Mouse (Mus musculus) layer of hippocampus, adult 11-12 months (tissue): ENCODE measurements around the gene Spsb1.

ENCODE experiments used
- DNase-seq: peaks from one replicate; pipeline ENCODE4 v3.0.0; 2022; ENCODE audit warnings: low spot score

Spsb1 gene

DNA sequence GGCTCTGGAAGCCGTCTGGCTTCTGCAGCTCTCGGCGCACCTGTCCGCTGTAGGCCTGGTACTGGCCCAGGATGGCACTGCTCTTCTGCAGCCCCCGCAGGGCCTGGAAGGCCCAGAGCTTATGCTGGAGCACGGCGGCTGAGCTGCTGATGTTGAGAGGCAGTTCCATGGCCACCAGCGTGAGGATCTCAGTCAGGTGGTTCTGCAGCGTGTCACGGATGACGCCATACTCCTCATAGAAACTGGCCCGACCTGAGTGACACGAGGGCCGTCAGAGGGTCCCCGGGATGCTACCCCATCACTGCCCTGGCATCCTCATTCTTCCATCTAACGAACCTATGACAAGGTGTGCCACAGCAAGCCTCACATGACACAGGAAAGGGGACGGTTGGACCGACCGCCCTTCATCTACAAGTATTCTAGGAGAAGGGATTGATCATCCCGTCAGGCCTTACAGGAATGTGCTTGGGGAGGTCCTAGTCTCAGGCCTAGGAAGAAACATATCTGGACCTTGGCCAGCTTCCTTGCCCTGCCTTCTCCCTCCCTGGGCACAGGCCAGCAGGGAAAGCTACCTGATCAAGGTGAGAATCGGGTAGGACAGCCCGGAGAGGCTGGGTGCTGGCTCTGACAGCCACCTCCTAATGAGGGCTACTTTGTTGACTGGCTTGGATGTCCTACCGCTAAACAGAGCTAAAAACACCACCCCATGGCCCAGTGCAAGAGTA is 29.2 kb upstream of the Spsb1 start:
- DNase-seq: no peak

GRCm38 (mm10) chr4:149982154-149982553 is 27.3 kb upstream of the Spsb1 start:
- DNase-seq: no peak

DNA sequence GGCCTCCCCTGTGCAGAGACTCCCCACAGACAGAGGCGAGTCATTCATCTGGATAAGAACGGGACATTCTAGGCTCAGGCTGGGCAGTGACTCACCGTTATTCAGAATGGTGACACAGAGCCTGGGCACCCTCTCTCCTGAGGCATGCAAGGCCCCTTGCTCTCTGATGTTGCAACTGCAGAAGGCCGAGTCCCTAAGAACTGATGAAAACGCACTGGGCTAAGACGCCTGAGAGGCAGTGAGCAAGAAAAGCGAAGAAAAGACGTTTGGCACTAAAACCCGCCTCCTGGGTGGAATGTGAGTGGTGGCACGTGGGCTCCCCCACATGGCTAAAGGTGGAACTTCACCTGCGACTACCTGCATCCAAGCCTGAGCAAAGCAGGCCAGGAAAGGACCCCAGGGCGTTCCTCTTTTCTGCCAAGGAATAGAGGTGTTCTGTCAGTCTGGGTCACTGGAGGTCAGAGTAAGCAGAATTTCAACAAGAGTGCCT is 25.0 kb upstream of the Spsb1 start:
- peak; percentile 92 for DNase-seq

DNA sequence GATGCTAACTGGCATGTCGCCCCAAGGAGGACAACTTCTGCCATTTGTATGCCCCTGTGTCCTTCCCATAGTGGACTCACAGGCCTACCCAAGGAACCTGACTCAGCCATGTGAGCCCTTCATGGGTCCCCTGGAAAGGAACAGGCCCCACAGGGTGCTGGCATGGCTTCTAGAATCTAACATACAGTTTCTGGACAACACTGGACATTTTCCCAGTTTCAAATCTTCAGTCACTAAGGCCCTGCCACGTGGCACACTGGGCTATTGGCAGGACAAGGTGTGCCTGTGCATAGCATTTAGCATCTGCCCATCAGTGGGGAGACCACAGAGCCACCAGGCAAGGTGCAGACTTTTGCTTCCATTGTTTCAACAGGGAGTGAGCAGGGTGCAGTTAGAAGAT is 24.0 kb upstream of the Spsb1 start:
- no peak for DNase-seq

DNA sequence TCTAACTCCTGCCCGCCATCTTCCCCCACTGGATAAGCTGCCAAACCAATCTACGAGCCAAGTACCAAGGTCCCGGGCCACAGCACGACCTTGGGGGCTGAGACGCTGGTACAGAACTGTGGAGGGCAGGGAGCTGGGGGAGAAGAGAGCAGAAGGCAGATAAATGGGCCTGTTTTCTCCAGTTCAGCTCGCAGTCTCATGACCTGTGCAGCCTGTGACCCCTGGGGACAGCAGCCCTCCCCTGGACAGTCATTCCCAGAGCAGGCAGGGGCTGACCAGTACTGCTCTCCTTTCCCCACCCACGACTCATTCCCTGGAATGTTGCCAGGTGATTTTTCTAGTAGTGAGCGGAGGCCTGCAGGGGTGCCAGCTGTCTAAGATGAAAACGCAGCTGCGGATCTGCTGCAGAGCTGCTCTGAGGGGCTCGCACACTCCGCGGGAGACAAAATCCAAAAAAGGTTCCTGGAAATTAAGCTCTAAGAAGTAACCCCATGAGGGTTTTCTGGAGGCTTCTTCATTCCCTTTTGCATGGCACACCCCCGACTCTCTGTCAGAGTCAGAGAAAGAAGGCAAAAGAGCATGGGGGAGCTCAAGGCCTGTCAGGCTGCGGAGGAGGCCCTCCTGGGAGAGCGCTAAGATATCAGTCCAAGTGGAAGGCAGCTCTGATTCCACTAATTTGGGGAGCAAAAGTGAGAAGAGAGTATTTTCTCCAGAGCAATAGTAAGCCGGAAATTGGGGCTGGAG is 23.1 kb upstream of the Spsb1 start:
- DNase-seq: no peak

- DNase-seq: no peak
Observed at GRCm38 (mm10) chr4:149977181-149977580, 22.3 kb upstream of the Spsb1 start.

DNA sequence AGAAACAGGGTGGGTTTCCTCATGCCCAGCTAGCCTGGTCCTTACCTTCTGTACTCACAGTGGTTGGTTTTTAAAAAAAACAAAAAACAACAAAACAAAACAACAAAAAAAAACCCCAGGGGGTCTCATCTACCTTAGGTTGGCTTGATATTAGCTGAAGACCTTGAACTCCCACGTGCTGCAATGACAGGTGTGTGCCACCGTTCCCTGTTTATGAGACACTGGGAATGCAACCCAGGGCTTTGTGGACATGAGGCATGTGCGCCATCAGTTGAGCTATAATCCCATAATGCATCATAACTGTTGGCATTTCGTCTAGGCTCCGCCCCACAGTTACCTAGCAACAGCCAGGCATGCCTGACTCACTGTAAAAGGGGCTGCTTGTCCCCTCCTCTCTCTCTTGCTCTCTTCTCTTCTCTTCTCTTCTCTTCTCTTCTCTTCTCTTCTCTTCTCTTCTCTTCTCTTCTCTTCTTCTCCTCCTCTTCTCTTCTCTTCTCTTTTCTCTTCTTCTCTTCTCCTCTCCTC is 20.9 kb upstream of the Spsb1 start:
- no peak for DNase-seq

DNA sequence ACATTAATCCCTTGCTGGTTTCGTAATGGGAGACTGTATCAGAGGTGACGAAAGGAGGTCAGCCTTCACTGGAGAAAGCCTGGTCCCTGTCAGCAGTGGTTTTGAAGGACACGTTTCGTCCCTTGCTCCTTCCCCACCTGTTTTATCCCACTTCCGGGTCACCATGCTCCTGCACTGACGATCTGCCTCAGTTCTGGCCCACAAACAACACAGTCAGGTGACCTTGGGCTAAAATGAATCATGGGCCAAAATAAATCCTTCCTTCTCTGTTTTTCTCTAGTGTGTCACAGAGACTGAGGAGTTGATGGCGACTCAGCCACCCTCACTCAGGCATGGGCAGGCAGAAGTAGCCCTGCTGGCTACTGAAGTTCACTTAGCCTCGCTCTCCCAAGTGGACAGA is 20.4 kb upstream of the Spsb1 start:
- DNase-seq: no peak

- no peak for DNase-seq
Observed at GRCm38 (mm10) chr4:149971393-149971792, 16.6 kb upstream of the Spsb1 start.

GRCm38 (mm10) chr4:149968526-149968925 is 13.7 kb upstream of the Spsb1 start:
- no peak for DNase-seq

DNA sequence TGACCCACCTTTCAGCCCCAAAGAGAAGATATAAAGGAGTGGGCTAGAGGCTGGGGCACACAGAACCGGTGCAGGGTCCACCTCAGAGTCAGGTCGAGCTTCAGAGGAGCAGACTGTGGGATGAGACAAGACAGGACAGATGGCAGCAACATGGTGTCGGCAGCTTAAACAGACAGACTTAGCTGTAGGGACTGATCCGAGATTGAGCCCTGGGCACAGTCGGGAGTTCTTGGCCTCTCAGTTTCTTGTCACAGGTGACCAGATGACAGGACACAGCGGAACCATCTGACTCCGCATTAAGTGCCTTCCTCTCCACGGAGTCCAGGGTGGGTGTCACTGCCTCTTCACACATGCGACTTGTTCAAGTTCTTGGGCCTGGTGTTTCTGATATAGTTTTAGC is 12.1 kb upstream of the Spsb1 start:
- DNase-seq: no peak

GRCm38 (mm10) chr4:149966252-149966651 is 11.4 kb upstream of the Spsb1 start:
- DNase-seq: no peak

GRCm38 (mm10) chr4:149965672-149966071 is 10.8 kb upstream of the Spsb1 start:
- DNase-seq: no peak

DNA sequence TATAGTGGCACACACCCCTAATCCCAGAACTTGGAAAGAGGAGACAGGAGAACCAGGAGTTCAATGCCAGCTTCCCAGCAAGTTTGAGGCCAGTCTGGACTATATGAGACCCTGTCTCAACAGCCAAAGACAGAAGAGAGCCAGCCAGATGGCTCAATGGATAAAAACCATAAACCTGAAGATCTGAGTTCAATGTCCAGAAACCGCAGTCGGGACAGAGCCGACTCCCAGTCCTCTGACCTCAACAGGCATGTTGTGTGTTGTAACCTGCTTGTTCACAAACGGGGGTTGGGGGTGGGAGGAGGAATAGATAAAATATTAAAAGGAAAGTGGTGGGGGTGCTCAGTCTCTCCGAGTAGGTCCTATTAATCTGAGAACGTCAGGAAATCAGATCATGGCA is 10.4 kb upstream of the Spsb1 start:
- DNase-seq: no peak

DNA sequence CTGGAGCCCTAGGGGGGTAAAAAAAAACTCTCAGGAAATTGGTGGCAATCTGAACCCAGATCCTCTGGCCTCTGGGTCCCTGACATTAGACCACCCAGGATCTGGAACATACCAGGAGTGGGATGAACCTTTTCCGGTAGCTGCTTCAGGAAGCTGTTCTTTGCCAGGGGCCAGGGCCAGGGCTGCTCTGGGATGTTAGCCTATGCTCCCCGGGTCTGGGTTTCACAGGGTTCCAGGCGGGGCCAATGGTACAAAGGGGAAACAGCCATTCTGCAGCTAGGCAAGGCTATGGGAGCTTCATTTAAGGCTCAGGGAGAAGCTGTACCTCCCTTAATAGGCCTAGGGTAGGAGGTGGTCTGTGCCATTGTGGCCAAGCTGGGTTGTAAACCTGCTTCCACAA is 9.9 kb upstream of the Spsb1 start:
- no peak for DNase-seq

DNA sequence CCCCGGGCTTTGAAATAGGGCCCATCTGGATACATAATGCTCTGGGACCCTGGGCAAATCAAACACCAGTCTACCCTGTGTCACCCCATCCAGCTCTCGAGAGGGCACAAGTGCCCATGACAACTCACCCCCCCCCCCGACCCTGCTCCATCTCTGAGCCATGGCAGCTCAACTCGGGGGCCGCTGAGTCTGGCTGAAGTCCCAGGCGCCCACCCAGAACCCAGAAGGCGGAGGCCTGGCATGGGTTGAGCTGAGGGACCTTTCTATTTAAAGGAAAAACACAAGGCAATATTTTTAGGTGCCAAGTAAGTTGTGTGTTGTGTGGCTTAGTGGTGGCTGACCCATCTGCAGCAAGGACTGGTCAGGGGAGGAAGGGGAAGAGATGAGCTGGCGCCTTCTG is 9.4 kb upstream of the Spsb1 start:
- DNase-seq: no peak

GRCm38 (mm10) chr4:149960391-149960790 is 5.5 kb upstream of the Spsb1 start:
- no peak for DNase-seq

- no peak for DNase-seq
Observed at GRCm38 (mm10) chr4:149959816-149960215, 5.0 kb upstream of the Spsb1 start.

DNA sequence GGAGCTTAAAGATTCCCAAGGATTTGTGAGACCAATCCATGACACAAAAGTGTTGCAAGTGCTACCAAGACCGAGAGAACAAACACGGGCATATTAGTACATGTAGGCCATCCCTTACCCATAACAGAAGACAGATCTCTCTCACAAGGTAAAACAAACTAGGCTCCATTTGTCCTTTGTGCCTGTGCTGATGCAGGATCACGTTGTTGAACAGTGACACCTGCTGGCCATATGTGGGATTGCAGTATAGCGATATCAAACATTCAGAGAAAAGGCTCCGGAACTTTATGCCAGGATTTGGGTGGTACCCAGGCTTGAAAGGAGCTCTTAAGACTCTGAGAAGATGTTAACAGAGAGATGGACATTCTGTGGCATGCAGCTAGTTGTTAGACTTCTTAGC is 3.7 kb upstream of the Spsb1 start:
- peak; percentile 91 for DNase-seq

DNA sequence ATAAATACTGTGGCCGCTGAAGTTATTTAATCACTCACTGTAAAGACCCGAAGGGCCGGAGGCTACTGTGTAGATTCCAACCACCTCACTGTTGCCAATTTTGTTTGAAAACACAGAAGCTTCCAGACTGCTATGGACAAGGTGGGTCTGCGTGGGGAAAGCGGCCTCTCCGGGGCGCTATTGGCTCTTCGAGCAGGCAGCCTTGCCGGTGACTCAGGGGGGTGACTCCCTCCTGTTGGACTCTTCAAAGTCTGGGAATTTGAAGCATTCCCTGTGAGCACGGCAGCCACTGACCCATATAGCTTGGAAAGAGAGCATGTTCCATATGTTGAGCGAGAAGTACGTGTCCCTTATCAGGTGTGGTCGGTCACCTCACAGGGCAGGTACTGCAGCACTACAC is 1.2 kb upstream of the Spsb1 start:
- no peak for DNase-seq

- no peak for DNase-seq
Observed at GRCm38 (mm10) chr4:149955631-149956030, 788 bp upstream of the Spsb1 start.

DNA sequence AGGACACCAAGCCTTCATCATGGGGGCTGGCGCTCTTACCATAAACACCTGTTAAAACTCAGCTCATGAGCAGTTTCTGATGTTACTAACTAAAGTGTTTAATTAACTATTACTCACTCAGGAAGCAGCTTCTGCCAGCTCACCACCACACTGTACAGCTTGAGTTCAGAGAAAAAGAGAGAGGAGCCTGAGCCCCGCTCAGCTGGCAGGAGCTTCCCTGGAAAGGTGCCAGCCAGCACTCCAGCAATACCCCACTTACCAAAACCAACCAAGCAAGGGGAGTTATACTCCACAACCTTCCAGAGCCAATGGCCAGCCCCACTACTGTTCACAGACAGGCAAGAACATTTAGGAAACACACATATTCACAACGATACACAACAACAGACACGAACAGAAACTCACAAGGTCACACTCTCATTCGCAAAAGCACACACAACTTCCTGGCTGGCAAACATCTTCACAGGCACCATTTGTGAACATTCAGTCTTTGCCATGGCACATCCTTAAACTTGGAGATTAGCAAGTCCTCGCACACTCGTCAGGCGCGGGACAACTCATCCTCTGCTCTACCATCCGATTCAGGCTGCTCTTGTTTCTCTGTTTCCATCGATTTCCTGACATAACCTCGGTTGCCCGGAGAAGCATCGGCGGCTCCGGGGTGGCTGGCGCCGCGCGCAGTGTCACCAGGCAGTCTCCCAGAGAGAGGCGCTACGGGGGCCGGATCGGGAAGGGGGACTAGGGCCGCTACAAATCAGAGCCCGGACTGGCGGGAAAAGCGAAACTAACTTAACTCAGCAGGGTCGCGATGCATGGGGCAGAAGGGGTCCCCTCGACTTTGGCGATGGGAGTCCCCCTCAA is 992 bp downstream of the Spsb1 start:
- DNase-seq: peak; percentile 65
